22 mouse cellular contexts compared by ENCODE assay signal in the genomic region with DNA sequence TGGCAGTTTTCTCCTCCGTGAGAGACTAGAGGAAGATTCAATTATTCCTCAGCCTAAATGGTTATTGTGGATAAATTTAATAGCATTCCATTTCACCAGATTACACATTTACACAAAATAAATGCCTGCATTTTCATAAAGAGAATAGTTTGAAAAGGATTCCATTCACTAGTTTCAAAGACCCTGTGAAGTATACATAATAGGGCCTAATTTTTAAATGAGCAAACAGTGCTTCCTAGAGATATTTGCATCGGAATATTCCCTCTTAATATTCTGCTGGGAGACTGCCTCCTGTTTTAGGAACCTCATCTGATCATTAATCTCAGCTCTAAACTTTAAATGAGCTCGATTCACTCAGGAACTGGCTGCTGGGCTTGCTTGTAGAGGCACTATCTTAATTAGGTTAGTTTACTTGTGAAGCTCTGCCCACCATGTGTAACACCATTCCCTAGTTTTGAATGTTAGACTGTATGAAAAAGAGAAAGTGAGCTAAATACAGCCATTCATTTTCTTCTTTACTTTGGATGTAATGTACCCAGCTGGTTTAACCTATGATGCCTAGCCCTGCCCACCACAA.
"Had no signal": no experiment of that assay in that cellular context is flagged by ENCODE, and none has a peak within 500 bp of the region (broad histone marks: within the 10 kb centered on the region; RNA-seq: fewer than 3 reads in every experiment).

No protein-coding gene starts in this region.

- H3K9ac ChIP-seq: limb, embryonic 12.5 days; limb, embryonic 15.5 days; liver, embryonic 14.5 days; liver, postnatal 0 days; lung, embryonic 14.5 days; midbrain, embryonic 12.5 days; neural tube, embryonic 13.5 days had no signal

- H3K27ac ChIP-seq: limb, embryonic 12.5 days; limb, embryonic 15.5 days; liver, embryonic 14.5 days; macrophage; midbrain, embryonic 12.5 days; neural tube, embryonic 13.5 days; stomach, postnatal 0 days had no signal

- H3K4me3 ChIP-seq: limb, embryonic 12.5 days; limb, embryonic 15.5 days; midbrain, embryonic 12.5 days; myocyte; neural tube, embryonic 13.5 days had no signal

- H3K4me1 ChIP-seq: limb, embryonic 12.5 days; limb, embryonic 15.5 days; neural tube, embryonic 13.5 days had no signal

- H3K4me2 ChIP-seq: limb, embryonic 12.5 days; limb, embryonic 15.5 days; liver, embryonic 11.5 days; lung, embryonic 14.5 days; midbrain, embryonic 12.5 days; neural tube, embryonic 13.5 days had no signal

- ATAC-seq: liver, postnatal 0 days; lung, postnatal 0 days; midbrain, embryonic 16.5 days had no signal

- H3K9me3 ChIP-seq: limb, embryonic 12.5 days; limb, embryonic 15.5 days; midbrain, embryonic 12.5 days; neural tube, embryonic 13.5 days had no signal

- H3K27me3 ChIP-seq: limb, embryonic 12.5 days; limb, embryonic 15.5 days; midbrain, embryonic 12.5 days; neural tube, embryonic 13.5 days had no signal

- DNase-seq: kidney, postnatal 14 days; kidney, postnatal 4 days; left cerebral cortex, postnatal 4 days; liver, postnatal 0 days; lung, embryonic 14.5 days; right cerebral cortex, adult 18-20 months; right cerebral cortex, postnatal 14 days; right cerebral cortex, postnatal 4 days; thymus, adult 2 months; thymus, postnatal 14 days; thymus, postnatal 4 days had no signal

- H3K36me3 ChIP-seq: limb, embryonic 12.5 days; limb, embryonic 15.5 days; midbrain, embryonic 12.5 days; neural tube, embryonic 13.5 days had no signal
